Mouse (Mus musculus) cerebral cortex, adult 2 months (tissue): ENCODE results near the gene Th.

Experiments used
- WGBS: fragments of 180-500 bp; shearing (Covaris S2); methylation state at CpG from one replicate; pipeline ENCODE4 v1.1.7; 2018; 5-methylcytosine and 5-hydroxymethylcytosine counted together

The Th gene

DNA sequence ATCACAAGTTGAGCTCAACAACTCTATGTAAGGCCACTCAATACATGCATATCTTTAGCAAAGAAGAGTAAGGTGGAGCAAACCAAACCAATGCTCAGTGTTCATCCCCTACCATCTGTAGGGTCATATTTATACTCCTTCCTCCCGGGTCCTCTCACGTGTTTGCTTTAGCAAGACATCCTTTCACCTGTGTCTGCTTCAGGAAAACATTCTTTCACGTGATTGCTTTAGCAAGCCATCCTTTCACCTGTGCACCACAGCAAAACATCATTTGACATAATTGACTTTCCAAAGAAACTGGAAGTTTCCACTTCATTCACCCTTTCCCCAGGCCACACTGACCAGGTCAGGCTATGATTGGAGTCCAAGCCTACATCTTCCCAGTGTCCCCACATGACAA, at the start of gene Th:
TSS of gene Th (minus strand) at position 101 of the 400 bp plus-strand sequence.
- 90% methylated on average over 3 of the region's 3 CpGs for WGBS

DNA sequence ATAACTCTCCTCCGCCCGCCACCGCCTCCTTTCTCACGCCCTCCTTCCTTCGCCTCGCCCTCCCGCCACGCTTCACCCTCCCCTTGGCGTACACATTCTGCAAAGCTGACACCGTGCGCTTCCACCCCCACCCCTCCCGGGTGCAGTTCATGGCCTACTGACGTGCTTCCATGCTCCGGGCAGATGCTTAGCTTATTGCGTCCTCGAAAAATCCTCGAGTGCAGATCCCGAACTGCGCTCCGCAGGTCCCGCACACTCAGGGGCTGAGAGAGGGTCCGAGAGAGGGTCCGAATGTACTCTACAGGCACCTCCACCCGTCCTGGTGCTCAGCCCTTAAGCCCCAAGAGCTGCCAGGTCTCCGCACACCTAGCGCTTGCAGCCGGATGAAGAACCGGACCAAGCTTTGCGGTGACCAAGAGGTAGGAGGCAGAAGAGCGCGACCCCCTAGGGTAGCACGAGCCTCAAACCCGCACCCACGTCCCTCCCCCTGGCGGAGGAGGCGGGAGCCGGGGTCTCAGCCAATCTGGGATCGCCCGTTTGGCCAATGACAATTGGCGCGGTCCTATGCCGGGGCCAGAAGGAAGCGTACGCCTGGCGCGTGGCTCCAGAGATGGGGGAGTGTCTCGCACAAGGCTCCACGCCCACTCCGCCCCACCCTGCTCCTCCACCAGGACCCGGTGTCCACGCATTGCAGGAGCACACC, 38.0 kb upstream of the Th start, which contains the start of gene Ascl2:
TSS of gene Ascl2 (minus strand) at position 456 of the 703 bp plus-strand sequence.
- WGBS = under 1% methylated on average over 51 of the region's 51 CpGs

DNA sequence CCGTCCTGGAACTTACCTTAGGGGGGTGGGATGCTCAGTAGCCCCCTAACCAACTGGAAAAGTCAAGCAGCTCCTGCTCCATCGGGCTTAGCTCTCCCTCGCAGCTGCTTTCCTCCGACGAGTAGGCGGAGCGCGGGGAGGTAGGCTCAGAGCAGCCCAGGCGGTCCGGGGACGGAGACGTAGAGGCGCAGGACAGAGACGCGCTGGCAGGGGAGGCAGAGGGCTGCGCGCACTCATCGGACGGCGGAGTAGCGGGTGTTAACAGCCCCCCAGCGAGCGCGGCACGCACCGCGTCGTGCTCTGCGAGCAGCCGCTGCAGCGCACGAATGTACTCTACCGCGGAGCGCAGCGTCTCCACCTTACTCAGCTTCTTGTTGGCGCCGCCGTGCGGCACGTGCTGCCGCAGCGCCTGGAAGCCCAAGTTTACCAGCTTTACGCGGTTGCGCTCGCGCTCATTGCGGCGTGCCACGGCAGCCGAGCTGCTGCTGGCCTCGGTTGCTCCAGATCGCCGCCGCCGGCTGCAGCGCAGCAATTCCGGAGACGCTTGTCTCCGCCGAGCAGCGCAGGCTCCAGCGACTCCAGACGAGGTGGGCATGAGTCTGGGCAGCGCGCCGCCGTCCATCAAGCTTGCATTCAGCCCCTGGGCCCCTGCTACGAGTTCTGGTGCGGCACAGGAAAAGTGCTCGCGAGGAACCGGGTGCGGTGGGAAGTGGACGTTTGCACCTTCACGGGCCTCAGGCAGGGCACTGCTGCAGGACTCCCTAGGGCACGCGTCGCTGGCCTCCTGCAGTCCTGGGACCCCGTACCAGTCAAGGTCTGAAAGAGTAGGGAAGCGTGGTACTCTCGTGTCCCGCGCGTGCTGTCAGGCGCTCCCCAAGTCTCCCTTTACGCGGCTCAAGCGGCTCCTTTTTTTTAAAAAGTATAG, 37.2 kb upstream of the Th start:
- WGBS = 1% methylated on average over 90 of the region's 90 CpGs

DNA sequence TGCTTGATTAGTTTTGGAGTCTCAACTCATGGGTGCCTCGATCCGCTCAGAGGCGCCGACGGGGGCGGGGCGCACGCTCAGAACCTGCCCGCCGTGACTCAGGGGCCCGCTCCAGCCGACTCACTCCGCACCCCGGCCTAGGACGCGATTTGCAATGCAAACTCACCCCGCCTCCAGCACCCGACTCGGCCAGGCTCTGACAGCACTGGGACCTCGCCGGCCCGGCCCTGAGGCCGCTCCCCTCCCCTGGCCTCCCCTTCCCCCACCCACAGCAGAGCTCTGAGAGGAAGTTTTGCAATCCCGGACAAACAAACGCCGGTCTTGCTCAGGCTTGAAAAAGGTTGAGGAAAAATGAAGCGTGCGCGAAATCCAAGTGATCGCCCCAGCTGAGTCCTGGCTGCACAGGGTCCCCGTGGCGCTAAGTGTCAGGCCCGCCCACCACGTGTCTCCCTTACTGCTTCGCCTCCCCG, 36.5 kb upstream of the Th start:
- WGBS = 3% methylated on average over 36 of the region's 36 CpGs

DNA sequence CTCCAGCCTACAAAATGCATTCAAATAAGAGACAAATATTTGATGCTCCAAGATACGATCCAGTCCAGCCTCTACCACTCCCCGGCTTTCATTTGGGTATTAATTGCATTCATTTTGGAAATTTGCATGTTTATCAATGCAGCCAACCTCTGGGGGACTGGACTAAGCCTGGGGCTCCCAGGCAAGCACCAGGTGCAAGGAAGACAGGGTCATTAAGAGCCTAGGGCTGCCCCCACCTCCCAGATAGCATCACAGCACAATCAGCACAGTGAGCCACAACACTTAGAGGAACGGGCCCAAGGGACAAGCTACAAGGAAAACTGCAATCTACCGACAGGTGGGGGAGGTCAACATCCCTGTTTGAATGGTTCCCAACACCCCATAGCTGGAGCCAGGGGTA, 28.8 kb upstream of the Th start:
- WGBS = 82% methylated on average over 4 of the region's 4 CpGs

DNA sequence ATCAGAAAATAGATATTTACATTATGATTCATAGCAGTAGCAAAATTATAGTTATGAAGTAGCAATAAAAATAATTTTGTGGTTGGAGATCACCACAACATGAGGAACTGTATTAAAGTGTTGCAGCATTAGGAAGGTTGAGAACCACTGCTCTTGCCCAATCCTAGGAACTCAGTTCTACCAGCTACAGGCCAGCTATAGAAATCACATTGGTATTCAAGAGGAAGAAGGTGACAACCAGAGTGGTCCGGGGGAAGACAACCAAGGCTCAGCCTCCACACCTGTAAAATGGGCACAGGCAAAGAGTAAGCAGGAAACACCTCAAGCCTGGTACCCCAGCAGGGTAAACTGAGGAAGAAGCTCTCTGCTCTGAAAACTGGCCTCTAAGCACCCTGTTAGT, 27.9 kb upstream of the Th start:
- WGBS = 97% methylated on average over 1 of the region's 1 CpGs

DNA sequence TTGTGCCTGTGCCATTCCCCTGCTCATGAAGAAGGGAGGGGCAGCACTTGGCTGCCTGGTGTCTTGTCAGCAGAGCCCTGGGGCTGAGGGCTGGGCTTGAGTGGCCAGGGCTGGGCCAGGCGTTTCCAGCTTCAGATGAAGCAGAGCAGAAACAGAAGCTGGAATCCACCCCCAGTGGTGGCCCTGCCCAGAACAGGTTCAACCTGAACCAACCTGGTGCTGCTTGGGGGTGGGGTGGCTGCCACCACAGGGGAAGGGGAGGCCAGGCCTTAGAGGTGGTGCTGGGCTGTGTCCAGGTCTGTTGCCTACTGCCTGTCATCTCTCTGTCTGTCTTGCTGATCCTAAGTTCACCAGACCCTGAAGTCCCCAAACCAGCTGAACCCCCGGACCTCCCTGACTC, 25.1 kb upstream of the Th start:
- WGBS = 76% methylated on average over 2 of the region's 2 CpGs

DNA sequence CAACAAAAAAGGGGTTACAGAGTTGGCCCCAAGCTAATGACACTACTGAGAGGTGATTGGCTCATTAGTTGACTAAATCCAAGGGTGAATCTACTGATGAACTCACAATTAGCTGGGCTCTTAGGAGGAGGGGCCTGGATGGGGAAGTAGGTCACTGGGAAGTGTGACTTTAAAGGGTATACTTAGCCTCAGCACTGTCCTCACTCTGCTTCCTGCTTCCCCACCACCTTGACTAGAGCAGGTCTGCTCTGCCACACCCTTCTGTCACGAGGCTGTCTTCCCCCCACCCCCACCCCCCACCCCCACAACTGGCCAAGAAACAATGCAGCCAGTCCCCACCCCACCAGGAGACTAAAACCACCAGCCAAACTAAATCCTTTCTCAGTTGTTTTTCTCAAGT, 18.6 kb upstream of the Th start:
- 20% methylated on average over 1 of the region's 1 CpGs for WGBS

DNA sequence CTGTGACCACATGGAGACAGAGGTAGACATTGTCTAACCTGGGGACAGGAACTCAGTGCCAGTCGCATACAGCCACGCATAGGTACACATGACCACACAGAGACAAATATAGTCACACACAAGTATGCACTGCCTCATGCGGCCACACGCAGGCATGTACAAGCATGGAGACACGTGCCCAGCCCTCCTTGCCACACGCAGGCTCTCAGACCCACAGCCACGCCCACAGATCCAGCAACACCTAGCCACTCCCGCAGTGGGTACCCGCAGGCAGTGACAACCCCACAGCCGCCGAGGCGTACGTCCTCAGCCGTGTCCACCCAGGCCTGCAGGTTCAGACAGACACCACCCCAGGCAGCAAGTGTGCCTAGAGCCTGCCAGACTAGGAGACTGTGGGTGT, 4.8 kb upstream of the Th start:
- 92% methylated on average over 14 of the region's 14 CpGs for WGBS

DNA sequence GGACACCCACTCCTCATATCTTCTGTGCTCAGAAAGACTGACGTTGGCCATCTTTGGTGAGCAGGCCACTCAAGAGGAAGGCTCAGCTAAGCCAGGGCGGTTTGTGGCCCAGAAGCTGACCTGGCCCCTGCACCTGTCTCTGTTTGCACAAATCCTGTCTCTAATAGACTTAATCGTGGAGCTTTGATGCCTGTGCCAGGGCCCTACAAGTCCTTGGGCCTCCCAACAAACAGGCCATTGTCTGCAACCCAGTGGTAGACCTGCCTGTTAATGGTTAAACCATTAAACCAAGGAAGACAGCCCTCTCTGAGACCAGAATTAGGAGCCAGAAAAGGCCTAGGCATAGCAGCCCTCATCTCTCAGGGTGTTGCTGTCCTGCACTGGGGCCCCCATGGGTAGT, 1.5 kb upstream of the Th start:
- WGBS = 68% methylated on average over 3 of the region's 3 CpGs

DNA sequence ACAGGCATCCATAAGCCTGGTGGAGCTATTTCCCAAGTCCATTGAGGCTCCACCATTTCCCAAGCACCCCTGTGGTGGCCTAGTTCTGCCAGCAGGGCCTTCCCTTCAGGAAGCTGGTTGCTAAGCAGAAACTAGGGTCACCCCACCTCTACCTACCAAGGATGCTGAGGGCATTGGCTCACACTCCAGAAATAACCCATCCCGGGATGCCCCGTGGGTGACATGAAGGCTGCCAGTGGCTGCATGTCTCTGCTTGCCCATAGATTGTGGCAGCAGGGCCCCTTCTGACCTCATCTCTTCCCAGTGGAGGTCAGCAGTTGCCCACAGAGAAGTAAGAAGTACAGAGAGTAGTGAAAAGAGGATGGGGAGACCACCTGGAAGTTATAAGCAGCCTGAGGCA, 1.4 kb downstream of the Th start:
- 89% methylated on average over 2 of the region's 2 CpGs for WGBS

DNA sequence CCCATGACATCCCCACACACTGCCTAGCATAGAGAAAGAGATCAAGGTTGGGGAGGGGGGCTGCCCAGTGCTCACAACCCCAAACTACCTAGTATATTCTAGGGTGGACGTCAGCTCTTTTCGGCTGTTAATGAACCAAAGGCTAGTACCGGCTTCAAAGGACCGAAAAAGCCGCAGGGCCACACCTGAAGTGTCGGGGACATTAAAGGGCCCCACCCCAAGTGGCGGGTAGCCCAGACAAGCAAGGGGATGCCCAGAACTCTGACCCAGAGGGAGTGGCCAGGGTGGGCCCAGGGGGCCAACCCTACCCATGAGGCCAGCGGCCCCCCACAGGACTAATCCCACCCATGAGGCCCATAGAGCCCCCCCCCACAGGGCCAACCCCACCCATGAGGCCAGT, 3.6 kb downstream of the Th start:
- 89% methylated on average over 8 of the region's 8 CpGs for WGBS

DNA sequence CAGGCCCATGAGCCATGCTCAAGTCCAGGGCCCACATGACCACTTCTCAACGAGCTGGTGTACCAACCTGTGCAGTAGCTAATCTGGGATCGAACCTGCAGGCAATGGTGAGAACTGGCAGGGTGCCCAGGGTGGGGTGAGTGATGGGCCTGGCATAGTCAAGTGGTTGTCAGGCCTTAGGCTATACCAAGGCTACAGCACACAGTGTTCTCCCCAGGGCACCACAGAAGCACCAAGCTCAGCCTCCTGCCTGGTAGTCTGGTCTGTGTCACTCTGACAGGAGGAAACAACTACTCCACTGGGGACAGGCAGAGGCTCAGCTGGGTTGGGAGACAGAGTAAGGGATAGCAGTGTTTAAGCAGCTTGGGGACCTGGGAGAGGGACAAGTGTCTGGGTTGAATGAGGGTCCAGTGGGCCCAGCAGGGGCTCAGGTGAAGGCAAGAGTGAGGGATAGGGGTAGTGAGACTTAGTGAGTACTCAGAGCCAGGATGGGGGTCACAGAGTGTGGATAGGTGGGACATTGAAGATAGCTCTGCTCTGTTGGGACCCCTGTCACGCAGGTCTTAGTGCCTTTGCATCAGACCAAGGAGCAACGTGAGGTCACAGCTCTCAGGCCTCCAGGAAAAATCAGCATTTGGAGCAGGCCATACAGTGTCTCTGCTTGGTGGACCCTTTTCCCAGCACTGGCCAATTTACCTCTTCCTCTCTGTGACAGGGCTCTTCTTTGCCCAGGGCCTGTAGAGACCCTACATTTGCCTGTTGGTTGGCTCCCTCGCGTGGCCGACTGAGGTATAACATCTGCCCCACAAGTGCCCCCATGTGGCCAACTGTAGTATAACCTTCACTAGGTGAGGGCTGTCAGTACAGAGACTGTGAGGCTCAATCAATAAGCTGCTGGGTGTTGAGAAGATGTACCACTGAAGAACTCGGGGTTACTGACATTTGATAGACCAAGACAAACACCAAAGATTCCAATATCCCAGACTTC, 12.0 kb downstream of the Th start:
- 36% methylated on average over 8 of the region's 8 CpGs for WGBS

DNA sequence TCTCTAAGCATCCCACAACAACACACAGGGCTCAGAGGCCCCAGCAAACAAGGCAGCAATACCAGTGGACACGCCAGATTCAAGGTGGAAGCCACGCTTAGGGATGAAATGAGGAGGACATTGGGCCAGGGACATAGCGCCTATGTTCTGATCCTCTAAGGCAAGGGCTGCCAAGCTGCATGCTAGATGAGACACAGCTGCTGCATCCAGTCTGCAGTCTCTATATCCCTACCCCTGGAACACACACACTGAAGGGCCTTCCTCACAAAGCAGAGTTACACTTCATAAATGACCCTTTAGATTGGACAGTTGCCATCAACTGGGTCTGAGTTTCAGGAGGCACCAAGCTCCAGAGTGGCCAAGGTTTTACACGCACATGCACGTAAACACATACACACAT, 13.3 kb downstream of the Th start:
- 95% methylated on average over 5 of the region's 5 CpGs for WGBS

DNA sequence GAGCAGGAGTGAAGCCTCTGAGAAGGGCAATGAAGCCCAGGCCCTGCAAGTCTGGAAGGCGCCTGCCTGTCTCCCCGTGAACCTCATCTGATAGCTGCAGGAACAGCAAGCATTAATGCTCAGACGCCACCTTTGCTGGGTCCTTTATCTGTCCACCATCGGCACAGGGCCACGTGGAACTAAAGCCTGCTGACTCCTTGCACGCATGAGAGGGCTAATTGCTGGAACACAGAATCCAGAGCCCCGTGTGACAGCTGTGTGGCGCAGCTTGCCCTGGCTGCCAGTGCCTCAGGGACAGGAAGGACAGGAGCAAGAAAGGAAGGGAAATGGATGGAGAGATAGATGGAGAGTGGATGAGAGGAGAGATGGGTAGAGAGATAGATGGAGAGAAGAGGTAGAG, 14.8 kb downstream of the Th start:
- 60% methylated on average over 8 of the region's 8 CpGs for WGBS

DNA sequence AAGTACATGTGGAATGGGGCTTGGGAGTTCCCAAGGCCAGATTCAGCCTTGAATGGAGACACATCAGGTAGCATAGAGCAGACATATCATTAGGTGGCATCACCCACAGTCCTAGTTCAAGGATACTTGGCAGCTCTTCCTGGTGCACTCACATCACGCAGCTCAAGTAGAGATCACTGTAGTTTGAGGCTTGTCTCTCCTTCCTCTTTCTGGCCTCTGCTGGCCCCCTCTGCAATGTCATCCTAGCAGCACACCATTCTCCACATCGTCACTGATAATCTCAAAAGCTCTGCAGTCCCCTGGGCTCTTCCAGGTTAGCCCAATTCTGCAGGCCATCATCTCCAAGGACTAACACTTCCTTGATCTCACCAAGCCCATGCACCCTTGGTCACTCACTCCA, 19.2 kb downstream of the Th start:
- 91% methylated on average over 2 of the region's 2 CpGs for WGBS

DNA sequence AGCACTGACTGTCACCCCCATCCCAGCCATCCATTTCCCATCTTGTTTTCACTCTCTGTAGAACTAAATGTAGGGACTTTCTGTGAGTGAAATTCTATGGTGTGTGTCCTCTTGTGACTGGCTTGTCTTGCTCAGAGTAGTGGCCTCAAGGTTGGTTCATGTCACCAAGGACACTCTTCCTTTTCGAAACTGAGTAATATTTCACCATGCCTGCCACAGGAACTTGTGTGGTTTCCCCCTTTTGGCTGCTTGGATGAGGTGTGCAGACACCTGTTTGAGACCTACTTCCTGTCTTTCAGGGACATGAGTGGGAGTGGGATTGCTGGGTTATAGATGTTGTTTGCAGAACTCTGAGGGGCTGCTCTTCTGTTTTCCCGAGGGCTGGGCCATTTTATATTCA, 20.8 kb downstream of the Th start:
- 71% methylated on average over 2 of the region's 2 CpGs for WGBS

DNA sequence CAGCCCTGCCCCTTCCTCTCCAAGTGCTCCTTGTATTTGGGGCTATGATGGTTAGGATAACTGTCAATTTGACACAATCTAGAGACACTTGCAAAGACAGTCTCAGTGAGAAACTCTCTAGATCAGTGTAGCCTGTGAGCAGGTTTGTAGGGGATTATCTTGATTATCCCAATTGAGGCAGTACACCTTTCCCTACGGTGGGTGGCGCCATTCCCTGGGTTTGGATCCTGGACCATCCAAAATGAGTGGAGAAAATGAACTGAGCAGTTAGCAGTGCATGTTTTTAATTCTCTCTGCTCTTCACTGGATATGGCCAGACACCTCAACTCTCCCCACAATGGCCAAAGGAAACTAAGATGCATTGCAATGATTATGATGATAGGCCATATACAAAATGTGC, 21.3 kb downstream of the Th start:
- 40% methylated on average over 2 of the region's 2 CpGs for WGBS

DNA sequence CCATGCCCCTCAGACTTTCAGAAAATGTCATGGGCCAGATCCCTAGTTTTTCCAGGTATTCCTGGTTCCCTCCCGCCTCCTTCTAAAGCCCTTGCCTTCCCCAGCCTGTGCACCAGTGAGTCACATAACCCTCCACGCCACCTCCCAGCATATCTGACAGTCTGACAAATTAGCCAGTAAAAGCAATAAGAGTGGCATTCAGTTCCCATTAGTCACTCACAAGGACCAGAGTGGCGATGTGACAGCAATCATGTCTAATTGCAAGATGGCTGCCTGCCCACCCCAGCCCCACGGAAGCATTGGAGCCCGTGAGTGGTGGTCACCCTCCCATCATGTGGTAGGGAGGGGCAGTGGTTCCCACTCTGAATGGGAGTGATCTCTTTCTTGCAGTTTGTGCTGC, 25.3 kb downstream of the Th start:
- WGBS = 70% methylated on average over 5 of the region's 5 CpGs

DNA sequence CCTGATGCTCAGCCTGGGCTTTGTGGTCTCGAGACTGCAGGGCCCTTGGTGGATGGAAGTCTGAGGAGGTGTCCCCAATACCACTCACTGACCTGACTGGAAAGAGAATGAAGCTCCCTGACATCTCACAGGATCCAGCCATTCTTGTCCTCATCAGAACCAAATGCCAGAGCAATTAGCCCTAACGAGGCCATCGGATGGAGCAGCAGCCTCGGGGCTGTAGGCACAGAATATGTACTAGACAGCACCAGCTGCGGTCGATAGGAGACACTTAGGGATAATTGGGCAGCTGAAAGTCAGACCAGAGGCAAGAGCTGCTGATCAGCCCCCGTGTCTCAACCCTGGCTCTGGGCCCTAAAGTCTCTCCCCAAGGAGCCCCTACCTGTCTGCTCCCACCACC, 26.6 kb downstream of the Th start:
- WGBS = 61% methylated on average over 7 of the region's 7 CpGs

DNA sequence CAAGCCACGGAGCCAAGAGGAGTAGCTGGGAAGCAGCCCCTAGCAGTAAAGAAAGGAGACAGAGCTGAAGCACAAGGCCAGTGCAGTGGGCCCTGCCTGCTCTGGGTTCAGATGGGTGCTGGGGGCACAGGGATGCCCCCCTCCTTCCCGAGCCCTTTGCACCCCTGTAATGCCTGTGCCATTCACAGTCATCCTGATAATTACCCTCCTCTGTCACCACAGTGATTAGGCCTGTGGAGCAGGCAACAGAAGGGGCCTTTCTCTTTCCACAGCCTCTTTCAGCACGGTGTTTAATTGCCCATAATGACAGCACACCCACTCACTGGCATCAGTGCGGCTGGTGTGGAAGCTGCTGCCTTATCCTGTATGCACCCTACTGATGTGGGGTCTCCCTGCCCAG, 28.0 kb downstream of the Th start:
- 43% methylated on average over 4 of the region's 4 CpGs for WGBS

DNA sequence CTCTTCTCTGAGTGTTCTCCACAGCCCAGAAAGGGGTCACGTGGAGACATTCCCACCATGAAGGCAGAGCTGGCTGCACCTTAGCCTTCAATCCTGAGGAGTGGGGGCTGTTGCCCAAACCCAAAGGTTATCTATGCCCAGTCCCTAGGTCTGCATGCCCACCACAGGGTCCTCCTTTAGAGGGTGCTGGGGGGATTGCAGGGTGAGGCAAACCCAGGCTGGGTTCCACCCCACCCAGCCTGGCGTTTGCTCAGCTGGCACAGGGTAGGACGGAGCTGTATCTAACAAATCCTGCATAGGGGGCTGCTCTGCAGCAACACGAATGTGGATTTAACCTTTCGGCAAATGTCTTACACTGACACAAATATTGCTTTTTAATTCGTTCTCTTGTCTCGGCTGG, 29.2 kb downstream of the Th start:
- WGBS = 71% methylated on average over 7 of the region's 7 CpGs
